Mouse (Mus musculus) activated CD4-positive, CD25-positive, alpha-beta regulatory T cell (primary cell): ENCODE results near the gene S100a13. TPM values are rescaled to one million over a fixed set of nuclear protein-coding genes. Genes with fewer than 3 reads are reported as not detected.

Source experiments
- polyA plus RNA-seq, 2 experiments: library from polyadenylated mRNA; unstranded; fragments of 100-300 nt; shearing (Covaris generic); gene quantifications; one replicate each; pipeline ENCODE4 v1.2.1; 2017

Gene S100a13
- polyA plus RNA-seq = 100 to 1,000 TPM; 192 to 245 TPM

DNA sequence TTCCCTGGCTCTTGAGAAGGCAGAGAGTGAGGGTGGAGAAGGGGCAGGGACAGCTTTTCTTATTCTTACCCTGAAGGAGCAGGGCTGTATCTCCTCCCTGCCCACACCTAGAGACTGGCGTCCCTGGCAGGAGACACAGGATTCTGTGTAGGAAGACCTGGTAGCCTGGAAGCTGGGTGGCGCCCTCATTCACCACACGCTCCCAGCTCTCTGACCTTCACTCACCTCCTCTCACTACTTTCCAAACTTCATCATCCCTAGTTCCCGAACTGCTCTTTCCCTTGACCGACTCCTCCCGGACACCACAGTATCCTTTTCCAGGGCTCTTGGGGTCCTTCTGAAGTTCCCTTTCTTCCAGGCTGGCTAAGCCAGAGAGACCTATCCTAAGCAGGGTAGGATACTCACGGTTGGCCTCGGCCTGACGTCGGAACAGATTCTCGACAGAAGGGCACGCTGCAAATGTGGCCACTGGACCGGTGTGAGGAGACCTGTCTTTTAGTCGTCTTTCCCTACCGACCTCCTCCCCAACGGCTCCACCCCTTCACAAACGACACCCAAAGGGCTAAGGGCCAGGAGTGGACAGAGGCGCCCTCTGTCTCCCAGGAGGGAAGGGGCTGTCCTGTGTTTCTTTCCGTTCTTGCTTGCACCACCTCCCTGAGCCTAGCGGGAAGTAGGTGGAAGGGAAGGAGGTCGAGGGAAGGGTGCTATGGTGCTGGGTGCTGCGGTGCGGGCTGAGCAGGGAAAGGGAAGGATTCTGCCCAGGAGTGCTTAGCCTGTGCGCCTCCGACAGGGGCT is at the start of gene S100a13, which contains the start of gene S100a1:
S100a13 (plus strand) TSS at position 640 of the 795 bp plus-strand sequence.
S100a1 (minus strand) TSS at position 597 of the 795 bp plus-strand sequence.

DNA sequence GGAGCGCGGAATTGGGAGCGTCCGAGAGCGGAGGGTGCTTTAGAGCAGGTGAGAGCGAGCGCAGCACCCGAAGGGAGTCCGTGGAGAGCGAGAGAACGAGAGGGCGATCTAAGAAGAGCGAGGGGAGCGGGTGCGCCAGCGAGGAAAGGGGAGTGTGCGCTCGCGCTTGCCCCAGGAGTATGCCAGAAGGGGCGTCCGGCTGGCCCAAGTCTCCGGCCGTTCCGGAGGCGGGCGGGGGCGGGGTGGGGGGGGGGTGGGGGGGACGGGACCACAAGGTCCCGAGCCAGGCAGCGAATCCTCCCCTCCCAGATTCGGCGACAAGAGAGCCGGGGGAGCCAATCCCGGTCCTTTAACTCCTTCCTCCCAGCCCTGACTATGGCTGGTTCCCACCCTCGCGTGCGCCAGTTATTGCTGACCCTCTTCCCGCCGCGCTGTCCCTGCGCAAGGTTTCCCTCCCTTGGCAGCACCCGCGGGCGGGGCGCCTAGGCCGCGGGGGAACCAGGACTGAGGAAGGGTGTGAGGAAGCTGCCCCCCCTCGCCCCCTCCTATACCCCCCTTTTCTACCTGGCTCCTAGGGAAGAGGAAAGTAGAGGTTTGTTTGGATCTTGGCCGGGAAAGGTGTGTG is 48.4 kb upstream of the S100a13 start, which contains the start of gene Npr1:
Npr1 (minus strand) TSS at position 181 of the 625 bp plus-strand sequence.

GRCm38 (mm10) chr3:90475831-90476611 is 38.2 kb upstream of the S100a13 start, which contains the start of gene Ilf2:
TSS of gene Ilf2 (plus strand) at chr3:90476126.

DNA sequence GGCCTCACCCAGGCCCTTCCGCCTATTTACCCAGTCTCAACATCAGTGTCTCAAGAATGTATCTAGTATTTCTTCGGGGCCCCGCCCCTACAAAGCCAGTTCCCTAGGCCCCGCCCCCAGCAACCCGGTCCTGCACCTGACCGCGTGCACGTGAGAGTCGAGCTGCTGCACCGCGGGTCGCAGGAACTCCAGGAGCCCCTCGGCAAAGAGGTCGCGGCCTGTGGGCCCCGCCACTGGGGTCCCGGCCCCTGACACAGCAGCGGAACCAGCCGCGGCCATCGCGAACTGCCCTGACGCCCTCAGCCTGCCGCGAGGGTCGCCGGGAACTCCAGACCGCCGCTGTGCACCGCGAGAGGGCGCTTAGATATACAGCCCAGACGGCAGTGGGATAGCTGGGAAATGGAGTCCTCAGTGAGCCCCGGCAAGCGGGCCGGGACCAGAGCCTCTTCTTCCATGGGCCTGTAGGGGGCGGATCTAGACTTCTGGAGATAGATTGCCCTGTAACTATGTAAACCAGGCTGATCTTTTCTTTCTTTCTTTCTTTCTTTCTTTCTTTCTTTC is 23.5 kb upstream of the S100a13 start, which contains the start of gene Snapin:
Snapin (minus strand) TSS at position 338 of the 561 bp plus-strand sequence.

DNA sequence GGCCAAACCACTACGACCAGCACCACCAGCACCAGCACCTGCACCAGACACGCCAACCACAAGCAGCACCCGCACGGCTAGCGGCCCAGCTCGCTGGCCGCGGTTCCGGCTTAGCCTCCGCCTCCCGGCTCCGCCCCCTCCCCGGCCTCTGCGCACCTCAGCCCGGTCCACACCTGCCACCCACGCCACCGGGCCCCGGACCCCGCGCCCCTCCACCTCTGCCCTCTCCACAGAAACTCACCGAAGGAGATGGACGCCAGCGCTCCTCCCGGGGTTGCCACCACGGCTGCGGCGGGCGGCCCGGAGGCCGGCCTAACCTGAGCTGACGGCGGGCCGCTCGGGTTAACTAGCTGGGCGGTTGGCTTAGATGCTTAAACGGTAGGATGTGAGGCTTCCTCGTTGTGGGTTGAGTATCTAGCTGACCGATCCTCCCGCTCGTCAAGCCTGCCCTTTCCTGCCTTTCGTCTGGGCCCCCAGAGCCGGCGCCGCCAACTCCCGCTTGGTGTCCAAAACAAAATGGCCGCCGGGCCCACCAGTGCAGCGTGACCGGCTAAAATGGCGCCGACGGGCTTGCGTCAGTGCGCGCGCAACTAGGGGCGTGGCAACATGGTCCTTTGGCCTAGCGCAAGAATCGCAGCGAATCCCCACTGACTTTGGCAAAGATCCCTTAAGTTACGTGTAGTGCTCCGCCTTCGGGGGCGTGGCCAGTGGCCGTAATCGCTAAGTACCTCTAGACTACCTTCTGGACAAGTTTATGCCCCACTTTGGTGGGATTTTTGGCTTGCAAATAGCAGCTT is 5.1 kb upstream of the S100a13 start, which contains the start of gene Chtop:
Chtop (minus strand) TSS at position 549 of the 797 bp plus-strand sequence.

GRCm38 (mm10) chr3:90526580-90526979 is 12.3 kb downstream of the S100a13 start, which contains the start of gene S100a14:
TSS of gene S100a14 (plus strand) at chr3:90526856.

GRCm38 (mm10) chr3:90537141-90537904 is 23.1 kb downstream of the S100a13 start, which contains the start of gene S100a16:
TSS of gene S100a16 (plus strand) at chr3:90537254.

DNA sequence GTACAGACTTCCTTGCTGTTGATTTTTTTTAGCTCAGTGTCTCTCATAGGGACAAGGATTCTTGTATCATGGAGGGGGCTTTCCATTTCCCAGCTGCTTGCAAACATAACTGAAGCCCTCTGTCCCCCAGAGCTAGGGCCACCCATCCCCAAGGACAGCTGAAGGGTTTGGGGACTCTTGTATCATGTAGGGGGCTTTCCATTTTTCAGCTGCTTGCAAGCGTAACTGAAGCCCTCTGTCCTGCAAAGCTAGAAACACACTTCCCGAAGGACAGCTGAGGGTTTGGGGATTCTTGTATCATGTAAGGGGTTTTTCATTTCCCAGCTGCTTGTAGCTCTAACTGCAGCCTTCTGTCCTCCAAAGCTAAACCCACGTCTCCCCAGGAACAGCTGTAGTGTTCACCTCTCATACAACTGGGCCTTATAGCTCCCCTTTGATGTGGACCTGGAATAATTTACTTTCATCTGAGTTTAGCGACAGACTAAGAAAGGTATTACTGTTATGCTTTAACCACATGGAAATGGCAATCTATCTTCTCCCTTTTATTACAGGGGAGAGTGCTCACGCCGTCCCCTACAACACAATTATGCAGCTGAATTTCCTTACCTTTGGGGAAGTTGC is 45.9 kb downstream of the S100a13 start, which contains the start of gene S100a3:
S100a3 (plus strand) TSS at position 571 of the 621 bp plus-strand sequence.

Other genes starting within 250 kb of the S100a13 start
- 10 to 100 TPM; 22.4 to 43.4 TPM for gene Dennd4b, start 249.2 kb upstream of the S100a13 start, polyA plus RNA-seq
- gene Gatad2b, start 221.3 kb upstream of the S100a13 start, polyA plus RNA-seq = 10 to 100 TPM in 1 of 2 experiments, 1 to 10 TPM in 1; 9.1 to 13.3 TPM
- under 1 TPM in 1 of 2 experiments, not detected in 1; 0.64 TPM for gene Slc27a3, start 124.5 kb upstream of the S100a13 start, polyA plus RNA-seq
- gene Ints3, start 80.8 kb upstream of the S100a13 start, polyA plus RNA-seq = 10 to 100 TPM; 18.3 to 32.8 TPM
- under 1 TPM in 1 of 2 experiments, not detected in 1; 0.43 TPM for gene Npr1, start 48.6 kb upstream of the S100a13 start, polyA plus RNA-seq
- 10 to 100 TPM; 74.7 to 96.6 TPM for gene Ilf2, start 38.3 kb upstream of the S100a13 start, polyA plus RNA-seq
- 10 to 100 TPM; 96.3 to 96.9 TPM for gene Snapin, start 23.4 kb upstream of the S100a13 start, polyA plus RNA-seq
- 100 to 1,000 TPM; 147 to 160 TPM for gene Chtop, start 4.9 kb upstream of the S100a13 start, polyA plus RNA-seq
- gene S100a1, start within 50 bp of the S100a13 start, polyA plus RNA-seq = 1 to 10 TPM; 4.4 to 6.8 TPM
- under 1 TPM in 1 of 2 experiments, not detected in 1; 0.68 TPM for gene S100a14, start 12.4 kb downstream of the S100a13 start, polyA plus RNA-seq
- not detected for gene S100a16, start 22.8 kb downstream of the S100a13 start, polyA plus RNA-seq
- 1 to 10 TPM; 2.0 to 2.8 TPM for gene S100a3, start 46.1 kb downstream of the S100a13 start, polyA plus RNA-seq
- 1 to 10 TPM in 1 of 2 experiments, under 1 TPM in 1; 0.63 to 1.9 TPM for gene S100a2, start 75.8 kb downstream of the S100a13 start, polyA plus RNA-seq
- gene Gm42674, start 87.5 kb downstream of the S100a13 start, polyA plus RNA-seq = not detected
- 100 to 1,000 TPM in 1 of 2 experiments, 10 to 100 TPM in 1; 94.8 to 925 TPM for gene S100a4, start 89.3 kb downstream of the S100a13 start, polyA plus RNA-seq
- not detected for gene S100a5, start 94.1 kb downstream of the S100a13 start, polyA plus RNA-seq
- gene S100a6, start 98.4 kb downstream of the S100a13 start, polyA plus RNA-seq = 1,000 to 10,000 TPM in 1 of 2 experiments, 100 to 1,000 TPM in 1; 298 to 1,210 TPM
- gene S100a7a, start 139.6 kb downstream of the S100a13 start, polyA plus RNA-seq = not detected
- gene S100a8, start 154.5 kb downstream of the S100a13 start, polyA plus RNA-seq = under 1 TPM in 1 of 2 experiments, not detected in 1; 0.88 TPM
- gene S100a9, start 181.3 kb downstream of the S100a13 start, polyA plus RNA-seq = under 1 TPM in 1 of 2 experiments, not detected in 1; 0.33 TPM
- gene Pglyrp4, start 212.5 kb downstream of the S100a13 start, polyA plus RNA-seq = not detected